Mouse (Mus musculus): ENCODE results near the gene 1300017J02Rik.

GRCm38 (mm10) chr9:103225464-103225863 is 79.4 kb downstream of the 1300017J02Rik start:
- TF ChIP-seq CTCF (IDR thresholded peaks at IDR 0.05; ENCODE audit: control insufficient read depth, insufficient read depth, insufficient read length): no peak
- TF ChIP-seq MAX (IDR thresholded peaks at IDR 0.05): no peak
- no peak for TF ChIP-seq USF1 (IDR thresholded peaks at IDR 0.05; ENCODE audit: low read depth)
- no peak for TF ChIP-seq FOSL1 (IDR thresholded peaks at IDR 0.05; ENCODE audit: insufficient read depth, low read length, poor library complexity, severe bottlenecking)
